Mouse (Mus musculus) myocyte (in vitro differentiated cells): ENCODE results near the gene Nfyb.

ENCODE experiments used
- CEBPB ChIP-seq: IDR thresholded peaks from 2 replicates; pipeline ENCODE4 v1.6.1; 2011; ENCODE audit warnings: mild to moderate bottlenecking, moderate library complexity; ENCODE audit not compliant: poor library complexity, insufficient read depth, severe bottlenecking
- E2F4 ChIP-seq: IDR thresholded peaks from one replicate; pipeline ENCODE4 v1.6.1; 2011; ENCODE audit warnings: mild to moderate bottlenecking, control low read depth, moderate library complexity; ENCODE audit not compliant: insufficient read depth
- MYOD1 ChIP-seq, 3 experiments: IDR thresholded peaks; one replicate each; pipeline ENCODE4 v1.6.1; 2011; ENCODE audit warnings: control low read depth in 2 of 3, low read depth in 2 of 3, mild to moderate bottlenecking in 2 of 3, moderate library complexity in 1 of 3; ENCODE audit not compliant: insufficient read length in 2 of 3, control insufficient read depth in 1 of 3
- MYOG ChIP-seq, 3 experiments: IDR thresholded peaks; one replicate each; pipeline ENCODE4 v1.6.1; 2011; ENCODE audit warnings: control low read depth in 2 of 3, low read depth in 2 of 3, mild to moderate bottlenecking in 2 of 3; ENCODE audit not compliant: insufficient read length in 2 of 3, control insufficient read depth in 1 of 3, insufficient read depth in 1 of 3
- POLR2A ChIP-seq: IDR thresholded peaks from one replicate; pipeline ENCODE4 v1.6.1; 2011; ENCODE audit warnings: low read depth, mild to moderate bottlenecking, control low read depth, moderate library complexity; ENCODE audit not compliant: insufficient read length
- POLR2AphosphoS2 ChIP-seq: IDR thresholded peaks from one replicate; pipeline ENCODE4 v1.6.1; 2011; ENCODE audit warnings: low read depth, control low read depth; ENCODE audit not compliant: insufficient read length
- REST ChIP-seq: IDR thresholded peaks from one replicate; pipeline ENCODE4 v1.6.1; 2011; ENCODE audit warnings: mild to moderate bottlenecking, control low read depth, moderate library complexity; ENCODE audit not compliant: insufficient read depth, insufficient read length
- TCF12 ChIP-seq: IDR thresholded peaks from one replicate; pipeline ENCODE4 v1.6.1; 2011; ENCODE audit warnings: mild to moderate bottlenecking, control low read depth; ENCODE audit not compliant: poor library complexity, insufficient read depth, severe bottlenecking
- TCF3 ChIP-seq: IDR thresholded peaks from one replicate; pipeline ENCODE4 v1.6.1; 2011; ENCODE audit warnings: low read depth, control low read depth; ENCODE audit not compliant: insufficient read length
- USF1 ChIP-seq: IDR thresholded peaks from one replicate; pipeline ENCODE4 v1.6.1; 2011; ENCODE audit warnings: low read depth, mild to moderate bottlenecking, control low read depth, moderate library complexity

DNA sequence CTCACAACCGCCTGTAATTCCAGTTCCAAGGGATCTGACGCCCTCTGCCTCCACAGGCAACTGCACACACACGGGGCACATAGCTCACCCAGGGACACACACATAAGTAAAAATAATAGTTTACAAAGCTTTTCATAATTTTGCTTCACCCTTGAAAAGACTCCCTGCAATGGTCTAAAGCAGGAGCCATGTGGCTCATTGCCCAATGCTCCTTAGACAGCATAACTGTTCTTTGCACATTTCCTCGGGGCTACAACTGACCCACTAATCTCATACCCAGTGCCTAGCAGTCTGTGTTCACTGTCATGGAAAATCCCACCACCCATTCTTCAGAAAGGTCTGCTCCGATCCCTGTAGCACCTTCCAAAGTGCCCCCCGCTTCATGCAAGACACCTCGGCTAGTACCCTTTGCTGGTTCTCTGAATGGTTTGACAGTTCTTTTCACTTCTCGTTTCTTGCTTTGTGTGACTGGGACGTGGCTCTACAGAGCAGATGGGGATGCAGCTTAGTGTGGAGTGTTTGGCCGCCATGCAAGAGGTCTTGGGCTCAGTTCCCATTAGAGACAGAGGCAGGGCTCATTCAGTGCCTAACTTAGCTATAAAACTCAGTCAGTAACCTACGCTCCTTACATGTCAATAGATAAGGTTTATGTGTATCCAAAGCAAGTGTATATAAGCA is 8.6 kb downstream of the Nfyb start:
- TF ChIP-seq E2F4 (no peak), POLR2AphosphoS2 (no peak), POLR2A (no peak), USF1 (no peak), CEBPB (no peak), REST (no peak), TCF3 (no peak), TCF12 (no peak), MYOD1 (IDR thresholded peaks at IDR 0.05; ENCODE audit: control insufficient read depth in 1 of 3, insufficient read length in 2 of 3, low read depth in 2 of 3) (no peak), MYOG (IDR thresholded peaks at IDR 0.05; ENCODE audit: control insufficient read depth in 1 of 3, insufficient read depth in 1 of 3, insufficient read length in 2 of 3, low read depth in 2 of 3) (no peak)
